Mouse (Mus musculus) MEL-GATA-1-ER (cell line): ENCODE measurements at regions not wholly inside any gene's neighbourhood (a gene's known extent, or its start where the extent isn't known, plus 50 kb on each side); places are given as distances from the start of the nearest gene placed in this dataset.

Experiments used
- DNase-seq: peaks from one replicate; pipeline ENCODE4 v3.0.0-alpha.2; 2012; ENCODE audit warnings: low read depth; ENCODE audit errors: extremely low read depth

DNA sequence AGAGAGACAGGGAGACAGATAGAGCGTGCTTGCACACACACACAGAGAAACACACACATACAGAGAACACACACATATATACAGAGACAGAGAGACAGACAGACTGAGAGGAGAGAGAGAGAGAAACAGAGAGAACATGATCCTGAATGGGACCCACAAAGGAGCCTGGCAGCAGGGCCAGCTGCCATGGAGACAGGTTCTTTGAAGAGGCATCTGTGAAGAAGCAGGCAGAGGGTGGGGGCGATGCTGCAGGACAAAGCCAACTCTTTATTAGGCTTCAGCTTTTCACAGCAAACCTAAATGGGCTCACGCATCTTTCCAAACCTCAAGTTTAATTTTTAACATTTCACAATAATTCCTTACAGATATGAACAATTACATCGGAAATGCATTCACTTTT is 90.0 kb upstream of the Dlx2 start:
- no peak for DNase-seq

GRCm38 (mm10) chr2:71640251-71640650 is 93.7 kb upstream of the Dlx2 start:
- DNase-seq, result no peak

- DNase-seq, result no peak
These were observed 97.5 kb upstream of the Dlx2 start for GRCm38 (mm10) chr2:71644038-71644470.

DNA sequence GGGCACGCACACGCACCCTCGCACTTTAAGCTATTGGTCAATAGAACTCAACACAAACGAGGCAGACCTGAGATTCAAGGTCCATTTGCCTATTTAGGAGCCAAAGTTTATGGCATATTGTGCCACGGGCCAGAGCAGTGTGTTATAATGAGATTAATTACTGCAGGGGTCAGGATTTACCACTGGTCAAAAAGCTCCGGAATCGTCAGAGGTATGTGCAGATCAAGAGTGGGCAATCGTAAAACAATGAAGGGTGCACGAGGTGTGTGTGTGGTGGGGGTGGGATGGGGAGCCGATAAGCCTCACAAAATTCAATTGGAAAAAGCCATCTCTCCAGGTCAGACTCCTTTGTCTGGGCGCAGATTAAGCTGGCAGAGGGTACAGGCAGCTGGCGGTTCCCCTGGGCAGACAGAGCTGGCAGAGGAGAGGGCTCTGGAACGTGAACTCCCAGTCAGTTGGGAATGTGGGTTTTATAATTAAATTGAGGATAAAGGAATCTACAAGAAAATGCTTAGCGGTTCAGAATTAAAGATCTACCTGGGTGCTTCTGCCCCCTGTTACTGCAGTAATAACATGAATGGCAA is 97.4 kb upstream of the Itga6 start:
- no peak for DNase-seq

- DNase-seq, result no peak
These were observed 93.8 kb upstream of the Itga6 start for GRCm38 (mm10) chr2:71651662-71652061.

- DNase-seq, result no peak
These were observed 93.1 kb upstream of the Itga6 start for GRCm38 (mm10) chr2:71652261-71652801.

GRCm38 (mm10) chr2:71654817-71655503 is 90.5 kb upstream of the Itga6 start:
- no peak for DNase-seq

GRCm38 (mm10) chr2:71655504-71656390 is 89.7 kb upstream of the Itga6 start:
- DNase-seq, result no peak

- DNase-seq, result no peak
These were observed 88.7 kb upstream of the Itga6 start for GRCm38 (mm10) chr2:71656611-71657244.

GRCm38 (mm10) chr2:71661438-71661837 is 84.0 kb upstream of the Itga6 start:
- peak; percentile 83 for DNase-seq

DNA sequence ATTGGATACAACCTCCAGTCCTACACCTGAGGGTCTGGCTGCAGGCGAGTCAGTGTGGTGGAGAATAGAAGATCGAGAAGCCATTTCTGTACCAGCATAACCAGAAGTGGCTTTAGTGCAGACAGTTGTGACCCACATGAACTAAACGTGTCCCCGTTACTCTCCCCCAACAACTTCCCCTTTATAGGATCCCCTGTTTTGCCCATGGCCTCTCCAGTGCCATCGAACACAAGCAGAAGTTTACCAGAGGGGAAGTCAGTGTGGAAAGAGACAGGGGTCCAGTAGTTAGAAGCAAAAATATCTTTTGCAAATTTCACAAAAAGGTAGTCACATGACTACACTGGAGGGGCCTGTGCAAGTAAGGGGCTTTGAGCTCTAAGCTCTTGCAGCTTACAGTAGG is 83.4 kb upstream of the Itga6 start:
- peak; percentile 84 for DNase-seq

GRCm38 (mm10) chr2:71663453-71663852 is 82.0 kb upstream of the Itga6 start:
- DNase-seq, result no peak

DNA sequence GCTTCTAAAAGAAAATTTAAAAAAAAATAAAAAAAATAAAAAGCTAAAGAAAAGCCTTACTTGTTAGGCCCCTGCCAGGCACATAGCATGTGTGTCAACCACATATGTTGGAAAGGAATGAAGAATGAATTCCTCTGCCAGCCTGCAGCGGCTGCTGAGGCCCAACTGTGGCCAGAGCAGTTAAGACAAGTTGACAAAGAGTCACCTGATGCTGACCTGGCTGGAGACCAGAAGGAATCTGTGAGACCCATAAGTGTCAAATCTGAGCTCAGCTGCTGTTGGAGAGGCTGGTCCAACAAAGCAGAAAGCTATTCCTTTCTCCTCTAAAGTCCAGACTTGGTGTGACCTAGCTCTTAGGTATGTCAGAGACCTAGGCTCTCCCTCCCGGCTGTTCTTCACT is 78.5 kb upstream of the Itga6 start:
- DNase-seq, result no peak

- no peak for DNase-seq
These were observed 77.7 kb upstream of the Itga6 start for GRCm38 (mm10) chr2:71667746-71668145.

- DNase-seq, result no peak
These were observed 75.1 kb upstream of the Itga6 start for GRCm38 (mm10) chr2:71670228-71670790.

- DNase-seq, result no peak
These were observed 74.5 kb upstream of the Itga6 start for GRCm38 (mm10) chr2:71670882-71671281.

- DNase-seq, result no peak
These were observed 72.1 kb upstream of the Itga6 start for GRCm38 (mm10) chr2:71673087-71673920.

- DNase-seq, result no peak
These were observed 64.7 kb upstream of the Itga6 start for GRCm38 (mm10) chr2:71680746-71681145.

DNA sequence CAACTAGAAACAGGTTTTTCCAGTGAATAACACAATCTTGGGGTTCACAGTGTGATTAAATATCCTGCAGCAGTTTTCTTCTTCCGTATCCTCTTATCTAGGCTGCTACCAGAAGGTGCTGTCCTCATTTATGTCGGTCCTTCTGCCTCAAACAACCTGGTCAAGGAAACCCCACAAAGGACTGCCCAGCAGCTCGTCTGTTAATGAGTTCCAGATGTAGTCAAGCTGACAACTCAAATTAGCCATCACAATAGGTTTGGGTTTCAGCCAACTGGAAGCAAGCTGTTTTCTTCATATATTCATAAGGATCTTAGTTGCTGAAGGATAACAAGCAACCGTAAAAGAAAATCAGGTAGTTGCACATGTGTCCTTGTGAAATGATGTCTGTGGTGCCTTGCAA is 64.3 kb upstream of the Itga6 start:
- DNase-seq, result no peak

DNA sequence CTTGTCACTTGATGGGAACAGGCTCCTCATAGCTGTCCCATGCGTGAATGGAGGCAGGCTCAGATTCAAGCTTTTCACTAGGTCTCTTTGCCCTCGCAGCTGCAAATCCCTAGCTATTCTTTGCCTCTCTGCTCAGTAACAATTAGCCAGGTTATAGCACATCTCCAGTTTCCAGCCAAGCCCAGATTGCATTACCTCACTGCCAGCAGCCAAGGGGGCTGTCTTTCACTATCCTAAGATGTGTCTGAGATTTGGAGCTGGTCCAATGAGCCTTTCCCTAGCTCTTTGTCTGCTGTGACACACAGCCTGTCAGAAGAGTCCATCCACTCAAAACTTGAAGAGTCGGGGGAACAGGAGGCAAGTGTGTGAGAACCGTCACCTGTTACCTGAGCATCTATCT is 62.0 kb upstream of the Itga6 start:
- DNase-seq, result no peak
